Mouse (Mus musculus): ENCODE measurements around the gene Tmem150a.

DNA sequence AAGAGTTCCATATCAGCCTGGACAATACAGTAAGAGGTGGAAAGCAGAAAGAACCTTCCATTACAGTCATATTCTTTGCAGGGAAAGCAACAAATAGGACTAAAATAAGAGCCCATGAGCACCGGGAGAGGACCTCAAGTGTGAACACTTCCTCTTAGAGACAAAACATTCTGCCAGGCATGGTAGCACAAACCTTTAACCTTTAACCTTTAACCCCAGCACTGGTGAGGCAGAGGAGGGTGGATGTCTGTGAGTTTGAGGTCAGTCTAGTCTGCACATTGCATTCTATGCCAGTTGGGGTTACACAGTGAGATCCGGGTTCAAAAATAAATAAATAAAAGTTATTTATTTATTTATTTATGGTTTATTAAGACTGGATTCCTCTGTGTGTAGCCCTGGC lies 14.8 kb upstream of the Tmem150a start:
- TF ChIP-seq CTCF (IDR thresholded peaks at IDR 0.05; ENCODE audit: low read depth) (no peak), EP300 (optimal IDR thresholded peaks at IDR 0.05) (no peak)
